Mouse (Mus musculus) testis, adult 2 months (tissue): ENCODE results near the gene Tigit. TPM values are rescaled to one million over a fixed set of nuclear protein-coding genes. Genes with fewer than 3 reads are reported as not detected.

ENCODE experiments used
- H3K27ac ChIP-seq: fragments of 200-500 bp; 2 replicates; pipeline ENCODE4 v1.5.1; 2012; ENCODE audit warnings: low read depth, low read length; ENCODE audit not compliant: control insufficient read depth, insufficient read depth
- H3K27me3 ChIP-seq: fragments of 200-500 bp; 2 replicates; pipeline ENCODE4 v1.6.1; 2012; ENCODE audit warnings: mild to moderate bottlenecking, low read length, moderate library complexity; ENCODE audit not compliant: control insufficient read depth, insufficient read depth
- H3K36me3 ChIP-seq: fragments of 200-500 bp; 2 replicates; pipeline ENCODE4 v1.6.1; 2012; ENCODE audit warnings: mild to moderate bottlenecking, low read length; ENCODE audit not compliant: control insufficient read depth, insufficient read depth
- H3K4me1 ChIP-seq: fragments of 200-500 bp; 2 replicates; pipeline ENCODE4 v1.6.1; 2012; ENCODE audit warnings: low read length; ENCODE audit not compliant: control insufficient read depth, insufficient read depth
- H3K4me3 ChIP-seq: fragments of 200-500 bp; 2 replicates; pipeline ENCODE4 v1.5.1; 2012; ENCODE audit warnings: low read depth, mild to moderate bottlenecking, low read length, moderate library complexity, mixed read lengths; ENCODE audit not compliant: control insufficient read depth
- CTCF ChIP-seq: fragments of 200-500 bp; IDR thresholded peaks from 2 replicates; pipeline ENCODE4 v1.5.1; 2012; ENCODE audit warnings: low read depth, mild to moderate bottlenecking, inconsistent platforms, low read length, moderate library complexity; ENCODE audit not compliant: control insufficient read depth, insufficient read depth, insufficient replicate concordance
- POLR2A ChIP-seq: fragments of 200-500 bp; IDR thresholded peaks from 2 replicates; pipeline ENCODE4 v1.6.1; 2012; ENCODE audit warnings: low read depth, mild to moderate bottlenecking, inconsistent platforms, low read length, moderate library complexity; ENCODE audit not compliant: control insufficient read depth
- polyA plus RNA-seq: library from polyadenylated mRNA; depleted of rRNA; stranded (reverse); fragments of >200 nt; gene quantifications from 2 replicates; pipeline ENCODE4 v1.2.3, GENCODE M21; 2012; rRNA removed

Tigit gene
- polyA plus RNA-seq = 0.12 TPM in 1 of 2 replicates, not detected in the other

- Histone ChIP-seq H3K4me1 (no peaks in the 10 kb centered on the region), H3K4me3 (no peak within 1 kb of the TSS), H3K27me3 (no peaks in the 10 kb centered on the region), H3K36me3 (no peaks in the 10 kb centered on the region), H3K27ac (no peak within 1 kb of the TSS)
- TF ChIP-seq CTCF (no peak), POLR2A (no peak)
Measured at GRCm38 (mm10) chr16:43663978-43664579, at the start of gene Tigit. TSS of gene Tigit (minus strand) at chr16:43664146.

GRCm38 (mm10) chr16:43711361-43711760, 47.4 kb upstream of the Tigit start:
- Histone ChIP-seq H3K27me3 (no peaks in the 10 kb centered on the region), H3K4me3 (no peak overlapping the region), H3K27ac (no peak overlapping the region), H3K4me1 (peaks cover 5% of the 10 kb centered on the region), H3K36me3 (no peaks in the 10 kb centered on the region)
- TF ChIP-seq CTCF (no peak), POLR2A (no peak)

GRCm38 (mm10) chr16:43710651-43711050, 46.7 kb upstream of the Tigit start:
- no peak for TF ChIP-seq CTCF
- TF ChIP-seq POLR2A = no peak
- Histone ChIP-seq H3K4me3 (peak overlapping the region; percentile 48), H3K36me3 (no peaks in the 10 kb centered on the region), H3K4me1 (peaks cover 5% of the 10 kb centered on the region), H3K27me3 (no peaks in the 10 kb centered on the region), H3K27ac (no peak overlapping the region)

GRCm38 (mm10) chr16:43710134-43710475, 46.2 kb upstream of the Tigit start:
- Histone ChIP-seq H3K4me1 (peaks cover 5% of the 10 kb centered on the region), H3K36me3 (no peaks in the 10 kb centered on the region), H3K27me3 (no peaks in the 10 kb centered on the region), H3K4me3 (no peak overlapping the region), H3K27ac (no peak overlapping the region)
- TF ChIP-seq CTCF = no peak
- no peak for TF ChIP-seq POLR2A

- no peak overlapping the region for H3K4me3 ChIP-seq
- TF ChIP-seq POLR2A (no peak), CTCF (no peak)
- peaks cover 5% of the 10 kb centered on the region for H3K4me1 ChIP-seq
- no peaks in the 10 kb centered on the region for H3K36me3 ChIP-seq
- H3K27ac ChIP-seq = no peak overlapping the region
- H3K27me3 ChIP-seq = no peaks in the 10 kb centered on the region
Measured at GRCm38 (mm10) chr16:43709432-43710133, 45.6 kb upstream of the Tigit start.

GRCm38 (mm10) chr16:43709062-43709413, 45.1 kb upstream of the Tigit start:
- peaks cover 5% of the 10 kb centered on the region for H3K4me1 ChIP-seq
- no peak overlapping the region for H3K4me3 ChIP-seq
- TF ChIP-seq CTCF = no peak
- no peak for TF ChIP-seq POLR2A
- no peak overlapping the region for H3K27ac ChIP-seq
- H3K36me3 ChIP-seq = no peaks in the 10 kb centered on the region
- H3K27me3 ChIP-seq = no peaks in the 10 kb centered on the region

GRCm38 (mm10) chr16:43708335-43709061, 44.6 kb upstream of the Tigit start:
- TF ChIP-seq CTCF (no peak), POLR2A (no peak)
- no peak overlapping the region for H3K27ac ChIP-seq
- H3K36me3 ChIP-seq = no peaks in the 10 kb centered on the region
- no peak overlapping the region for H3K4me3 ChIP-seq
- H3K4me1 ChIP-seq = peaks cover 5% of the 10 kb centered on the region
- H3K27me3 ChIP-seq = no peaks in the 10 kb centered on the region
